Mouse (Mus musculus): ENCODE data around the gene Usp53. TPM values are rescaled to one million over a fixed set of nuclear protein-coding genes. Genes with fewer than 3 reads are reported as not detected.

Gene Usp53
- polyA plus RNA-seq (2016; fragmentation: Nextera tagmentation; extraction: Ambion mirVana) = 5.4 and 6.0 TPM in 2 replicates

DNA sequence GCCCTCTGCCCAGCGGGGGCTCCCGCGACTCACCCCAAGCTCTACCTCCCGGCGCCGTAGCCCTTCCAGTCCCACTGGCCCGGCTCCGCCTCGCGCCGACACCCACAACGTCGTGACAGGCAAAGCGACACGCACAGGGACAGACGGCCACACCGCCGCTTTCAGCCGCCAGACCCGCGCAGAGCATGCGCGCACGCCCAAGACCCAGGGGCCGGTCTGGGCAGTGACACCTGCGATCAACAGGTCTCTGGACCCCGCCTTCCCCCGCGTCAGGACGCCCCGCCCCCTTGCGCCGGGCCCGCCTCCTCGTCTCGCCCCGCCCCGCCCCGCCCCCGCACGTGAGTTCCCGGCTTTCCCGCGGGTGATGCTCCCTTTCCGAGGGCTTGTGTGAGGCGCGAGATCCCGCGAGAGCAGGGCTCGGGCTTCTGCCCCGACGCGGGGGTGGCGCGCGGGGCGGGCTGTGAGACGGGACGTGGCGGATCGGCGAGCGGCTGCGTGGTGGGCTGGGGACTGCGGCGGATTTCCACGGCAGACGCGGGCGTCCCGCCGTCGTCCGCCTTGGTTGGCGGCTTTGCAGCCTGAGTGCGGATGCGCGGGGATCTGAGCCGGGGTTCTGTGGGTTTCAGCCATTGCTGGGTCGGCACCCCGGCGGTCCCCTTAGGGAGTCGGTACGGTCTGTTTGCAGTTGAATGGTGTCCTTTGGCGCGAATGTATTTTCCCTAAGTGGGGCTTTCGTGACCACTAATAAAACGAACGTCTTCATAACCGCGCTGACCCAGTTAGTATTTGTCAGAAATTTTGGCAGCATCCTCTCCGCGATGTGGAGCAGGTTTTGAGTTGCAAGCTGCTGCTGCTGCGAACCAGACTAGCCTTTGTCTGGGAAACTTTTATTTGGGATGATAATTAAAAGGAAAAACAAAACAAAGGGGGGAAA is at the start of gene Usp53:
TSS of gene Usp53 (minus strand) at position 262 of the 934 bp plus-strand sequence.
- under 1% methylated on average over 94 of the region's 94 CpGs for WGBS
- Histone ChIP-seq H3K36me3 (no peaks in the 10 kb centered on the region), H3K9me3 (no peaks in the 10 kb centered on the region), H3K4me1 (replicated peaks) (peaks cover 17% of the 10 kb centered on the region), H3K27ac (peak within 1 kb of the TSS; percentile 97), H3K27me3 (ENCODE audit: insufficient read depth, poor library complexity, severe bottlenecking) (no peaks in the 10 kb centered on the region), H3K4me3 (peak within 1 kb of the TSS; percentile 80)
- DNase-seq (ENCODE audit: low spot score) = peak; percentile 96

DNA sequence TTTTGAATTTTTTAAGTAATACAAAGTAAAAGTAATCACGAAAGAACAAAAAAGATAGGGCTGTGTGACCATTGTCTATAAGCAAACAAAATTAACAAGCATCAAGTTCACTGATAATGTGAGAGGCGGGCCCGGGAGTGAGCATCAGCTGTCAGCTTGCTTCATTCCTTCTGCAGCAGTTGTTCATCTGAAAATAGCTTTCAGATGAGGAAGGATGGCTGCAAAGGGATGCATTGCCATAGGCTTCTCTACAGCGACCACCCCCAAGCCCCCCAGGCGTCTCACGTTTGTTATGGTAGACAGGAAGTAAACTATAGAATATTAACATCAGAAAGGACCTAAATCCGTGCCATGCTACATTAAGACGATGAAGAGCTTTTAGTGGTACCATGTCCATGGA is 49.5 kb upstream of the Usp53 start:
- Histone ChIP-seq H3K9me3 (no peaks in the 10 kb centered on the region), H3K27ac (no peak overlapping the region), H3K27me3 (ENCODE audit: insufficient read depth, poor library complexity, severe bottlenecking) (no peaks in the 10 kb centered on the region), H3K36me3 (no peaks in the 10 kb centered on the region), H3K4me3 (no peak overlapping the region), H3K4me1 (replicated peaks) (no peaks in the 10 kb centered on the region)
- WGBS = 81% methylated on average over 8 of the region's 8 CpGs
- DNase-seq (ENCODE audit: low spot score) = no peak

DNA sequence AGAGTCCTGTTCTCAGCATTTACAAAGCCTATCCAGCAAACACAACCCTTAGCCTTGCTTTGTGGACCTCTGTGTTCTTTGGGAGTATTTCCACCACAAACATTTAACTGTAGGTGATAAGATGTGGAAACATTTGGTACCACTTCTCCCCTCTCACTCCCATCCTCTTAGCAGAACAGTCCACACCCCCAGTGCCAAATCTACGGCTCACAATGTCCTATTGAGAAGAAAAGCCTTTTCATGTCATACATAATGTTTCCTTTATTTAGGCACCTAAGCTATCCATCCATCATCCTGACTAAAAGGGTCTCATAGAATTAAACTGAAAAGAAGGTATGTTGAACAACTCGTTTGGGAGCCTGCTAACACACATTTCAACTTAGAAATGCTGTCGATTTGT is 41.3 kb upstream of the Usp53 start:
- WGBS = 57% methylated on average over 3 of the region's 3 CpGs
- no peaks in the 10 kb centered on the region for H3K9me3 ChIP-seq
- H3K36me3 ChIP-seq = no peaks in the 10 kb centered on the region
- no peak overlapping the region for H3K27ac ChIP-seq
- DNase-seq (ENCODE audit: low spot score) = no peak
- no peak overlapping the region for H3K4me3 ChIP-seq
- no peaks in the 10 kb centered on the region for H3K27me3 ChIP-seq (ENCODE audit: insufficient read depth, poor library complexity, severe bottlenecking)
- peaks cover 18% of the 10 kb centered on the region; the same call in 1 of the 2 replicates for H3K4me1 ChIP-seq (replicated peaks)

DNA sequence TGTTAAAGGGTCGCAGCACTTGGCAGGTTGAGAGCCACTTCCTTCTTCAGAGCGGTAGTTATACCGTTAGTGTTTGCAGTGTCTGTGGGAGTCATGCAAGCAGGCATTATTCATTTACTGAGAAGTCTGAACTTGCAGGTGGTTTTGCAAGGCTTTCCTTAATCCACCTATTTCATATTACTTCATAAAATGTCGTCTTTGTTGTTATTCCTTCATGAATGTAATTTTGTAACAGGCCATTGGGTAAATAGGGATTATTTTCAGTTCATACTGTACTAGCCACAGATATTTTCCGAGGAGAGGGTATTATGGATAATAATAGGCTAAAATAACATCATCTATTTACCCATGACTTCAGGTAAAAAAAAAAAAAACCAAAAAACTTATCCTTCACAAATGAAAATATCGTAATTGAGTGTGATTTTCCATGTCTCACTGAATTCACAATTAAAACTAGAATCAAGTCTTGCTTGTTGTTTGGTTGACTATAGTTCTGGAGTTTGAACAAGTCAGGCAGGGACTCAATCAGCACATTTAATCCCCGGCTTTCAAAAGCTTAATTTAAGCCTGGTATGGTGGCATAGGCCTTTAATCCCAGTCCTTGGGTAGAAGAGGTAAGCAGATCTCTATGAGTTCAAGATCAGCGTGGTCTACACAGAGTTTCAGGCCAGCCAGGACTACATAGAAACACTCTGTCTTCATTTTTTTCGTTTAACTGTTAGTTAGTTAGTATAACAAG is 40.4 kb upstream of the Usp53 start:
- Histone ChIP-seq H3K4me1 (replicated peaks) (peaks cover 18% of the 10 kb centered on the region; the same call in 1 of the 2 replicates), H3K4me3 (no peak overlapping the region), H3K36me3 (no peaks in the 10 kb centered on the region), H3K27me3 (ENCODE audit: insufficient read depth, poor library complexity, severe bottlenecking) (no peaks in the 10 kb centered on the region), H3K27ac (no peak overlapping the region), H3K9me3 (no peaks in the 10 kb centered on the region)
- no peak for DNase-seq (ENCODE audit: low spot score)
- 88% methylated on average over 9 of the region's 9 CpGs for WGBS

DNA sequence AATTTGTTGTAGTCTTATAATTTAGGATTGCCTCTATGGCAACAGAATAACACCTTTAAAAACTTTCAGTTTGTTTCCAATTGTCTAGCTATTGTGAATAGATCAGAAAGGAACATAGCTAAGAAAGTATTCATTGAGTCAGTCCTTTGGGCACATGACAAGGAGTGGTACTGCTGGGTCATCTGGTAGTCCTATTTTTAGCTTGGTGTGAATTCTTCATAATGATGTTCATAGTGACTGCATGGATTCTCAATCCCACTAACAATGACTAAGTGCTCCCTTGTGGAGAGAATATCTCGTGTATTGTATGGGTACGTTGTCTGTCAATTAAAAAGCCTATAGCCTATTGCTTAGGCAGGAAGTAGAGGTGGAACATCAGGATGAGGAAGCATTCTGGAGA is 34.5 kb upstream of the Usp53 start:
- DNase-seq (ENCODE audit: low spot score) = no peak
- WGBS = 88% methylated on average over 2 of the region's 2 CpGs
- Histone ChIP-seq H3K9me3 (no peaks in the 10 kb centered on the region), H3K36me3 (no peaks in the 10 kb centered on the region), H3K4me3 (no peak overlapping the region), H3K27ac (no peak overlapping the region), H3K4me1 (replicated peaks) (no peaks in the 10 kb centered on the region), H3K27me3 (ENCODE audit: insufficient read depth, poor library complexity, severe bottlenecking) (no peaks in the 10 kb centered on the region)

DNA sequence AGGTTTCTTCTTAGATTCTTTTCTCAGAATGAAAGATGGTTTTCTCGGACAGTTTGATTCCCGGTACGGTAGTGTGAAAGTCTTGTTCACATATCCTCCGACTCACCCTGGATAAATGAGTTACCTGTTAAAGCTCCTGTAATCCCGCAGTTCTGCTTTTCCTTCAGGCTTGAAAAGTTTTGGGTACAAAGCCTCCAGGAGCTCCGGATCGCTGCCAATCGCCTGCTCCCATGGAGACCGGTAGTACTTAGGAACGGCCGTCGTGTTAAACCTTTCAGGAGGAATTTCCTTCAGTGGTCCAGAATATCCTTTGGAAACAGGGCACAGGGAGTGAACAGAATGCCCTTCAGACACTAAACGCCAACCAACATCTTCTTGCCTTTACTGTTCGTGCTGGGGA is 29.2 kb upstream of the Usp53 start:
- WGBS = 92% methylated on average over 14 of the region's 14 CpGs
- DNase-seq (ENCODE audit: low spot score) = no peak
- Histone ChIP-seq H3K4me1 (replicated peaks) (no peaks in the 10 kb centered on the region), H3K27me3 (ENCODE audit: insufficient read depth, poor library complexity, severe bottlenecking) (no peaks in the 10 kb centered on the region), H3K36me3 (no peaks in the 10 kb centered on the region), H3K27ac (no peak overlapping the region), H3K4me3 (no peak overlapping the region), H3K9me3 (no peaks in the 10 kb centered on the region)

DNA sequence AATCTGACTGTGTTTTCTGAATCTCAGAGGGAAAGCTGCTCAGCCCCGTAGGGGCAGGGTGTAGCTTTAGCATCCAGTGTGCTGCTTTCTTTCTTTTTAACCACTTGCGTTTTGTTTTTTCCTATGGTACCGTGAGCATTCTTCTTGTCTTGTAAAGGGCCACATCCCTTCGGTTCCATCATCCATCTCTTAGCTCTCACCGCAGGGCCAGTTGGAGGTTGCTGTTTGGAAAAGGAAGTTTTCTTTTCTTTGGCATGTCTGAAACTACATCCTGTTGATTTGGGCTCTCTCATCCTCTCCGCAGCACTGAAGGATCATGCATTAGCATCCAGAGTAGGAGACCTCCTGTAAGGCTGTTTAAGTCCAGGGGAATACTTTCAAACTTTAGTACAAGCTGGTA is 25.1 kb upstream of the Usp53 start:
- 50% methylated on average over 6 of the region's 6 CpGs for WGBS
- Histone ChIP-seq H3K4me1 (replicated peaks) (no peaks in the 10 kb centered on the region), H3K36me3 (no peaks in the 10 kb centered on the region), H3K4me3 (no peak overlapping the region), H3K27ac (no peak overlapping the region), H3K27me3 (ENCODE audit: insufficient read depth, poor library complexity, severe bottlenecking) (no peaks in the 10 kb centered on the region), H3K9me3 (no peaks in the 10 kb centered on the region)
- peak; percentile 16 for DNase-seq (ENCODE audit: low spot score)

DNA sequence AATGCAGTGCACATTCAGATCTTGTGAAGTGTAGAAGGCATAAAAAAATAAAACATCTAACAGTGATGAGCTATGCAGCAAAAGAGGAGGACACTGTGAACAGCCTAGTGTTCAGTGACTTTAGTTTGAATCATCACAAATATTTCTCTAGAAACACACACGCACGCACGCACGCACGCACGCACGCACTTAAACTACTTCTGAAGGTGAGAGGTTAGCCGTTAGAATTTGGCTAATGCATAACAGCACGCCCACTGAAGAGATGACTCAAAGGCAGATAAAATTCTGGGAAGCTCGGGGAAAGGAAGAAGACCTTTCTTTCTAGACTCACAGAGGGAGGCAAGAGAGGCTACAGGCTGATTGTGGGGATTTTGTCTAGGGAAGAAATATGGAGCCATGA is 23.1 kb upstream of the Usp53 start:
- Histone ChIP-seq H3K27ac (no peak overlapping the region), H3K27me3 (ENCODE audit: insufficient read depth, poor library complexity, severe bottlenecking) (no peaks in the 10 kb centered on the region), H3K4me1 (replicated peaks) (no peaks in the 10 kb centered on the region), H3K9me3 (no peaks in the 10 kb centered on the region), H3K36me3 (no peaks in the 10 kb centered on the region), H3K4me3 (no peak overlapping the region)
- no peak for DNase-seq (ENCODE audit: low spot score)
- WGBS = 86% methylated on average over 10 of the region's 10 CpGs

DNA sequence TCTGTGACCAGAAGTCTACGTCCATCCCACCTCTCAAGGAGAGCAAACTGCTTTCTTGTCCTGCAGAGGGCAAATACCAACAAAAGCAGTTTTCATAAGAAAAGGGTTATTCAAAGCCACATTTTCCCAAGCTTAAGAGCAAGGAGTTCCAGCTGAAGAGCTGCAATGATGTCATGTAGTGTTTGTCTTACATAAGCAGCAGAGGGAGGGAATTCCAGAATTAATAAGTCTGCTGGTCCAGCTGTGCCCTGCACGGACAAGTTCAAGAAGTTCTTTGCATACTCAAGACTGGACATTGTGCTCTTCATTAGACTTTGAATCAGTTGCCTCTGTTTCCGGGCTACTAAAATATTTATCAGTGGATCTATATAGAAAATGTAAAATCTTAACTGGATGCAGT is 16.7 kb upstream of the Usp53 start:
- 71% methylated on average over 3 of the region's 3 CpGs for WGBS
- no peaks in the 10 kb centered on the region for H3K9me3 ChIP-seq
- no peak overlapping the region for H3K27ac ChIP-seq
- H3K4me3 ChIP-seq = no peak overlapping the region
- no peak for DNase-seq (ENCODE audit: low spot score)
- no peaks in the 10 kb centered on the region for H3K4me1 ChIP-seq (replicated peaks)
- H3K27me3 ChIP-seq (ENCODE audit: insufficient read depth, poor library complexity, severe bottlenecking) = no peaks in the 10 kb centered on the region
- no peaks in the 10 kb centered on the region for H3K36me3 ChIP-seq

DNA sequence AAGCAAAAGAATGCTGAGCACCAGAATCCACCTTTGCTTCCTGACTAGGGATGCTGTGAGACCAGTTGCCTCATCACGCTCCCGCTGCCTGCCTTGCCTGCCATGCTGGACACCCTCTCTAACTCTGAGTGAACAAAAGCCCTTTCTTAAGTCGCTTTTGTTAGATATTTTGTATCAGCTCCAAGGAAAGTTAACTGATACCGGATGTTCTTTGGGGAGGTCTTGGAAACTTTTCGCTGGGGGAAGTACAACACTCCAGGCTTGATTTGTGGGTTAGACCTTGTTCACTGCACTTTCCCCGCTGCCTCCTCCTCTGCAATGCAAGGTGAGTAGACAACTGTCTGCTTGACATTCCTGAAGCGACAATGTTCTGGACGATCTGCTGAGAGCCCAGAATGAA is 14.2 kb upstream of the Usp53 start:
- no peak overlapping the region for H3K27ac ChIP-seq
- H3K9me3 ChIP-seq = peaks cover 3% of the 10 kb centered on the region; the same call in 1 of the 2 replicates
- DNase-seq (ENCODE audit: low spot score) = no peak
- 76% methylated on average over 8 of the region's 8 CpGs for WGBS
- no peaks in the 10 kb centered on the region for H3K27me3 ChIP-seq (ENCODE audit: insufficient read depth, poor library complexity, severe bottlenecking)
- no peaks in the 10 kb centered on the region for H3K4me1 ChIP-seq (replicated peaks)
- H3K4me3 ChIP-seq = no peak overlapping the region
- no peaks in the 10 kb centered on the region for H3K36me3 ChIP-seq

DNA sequence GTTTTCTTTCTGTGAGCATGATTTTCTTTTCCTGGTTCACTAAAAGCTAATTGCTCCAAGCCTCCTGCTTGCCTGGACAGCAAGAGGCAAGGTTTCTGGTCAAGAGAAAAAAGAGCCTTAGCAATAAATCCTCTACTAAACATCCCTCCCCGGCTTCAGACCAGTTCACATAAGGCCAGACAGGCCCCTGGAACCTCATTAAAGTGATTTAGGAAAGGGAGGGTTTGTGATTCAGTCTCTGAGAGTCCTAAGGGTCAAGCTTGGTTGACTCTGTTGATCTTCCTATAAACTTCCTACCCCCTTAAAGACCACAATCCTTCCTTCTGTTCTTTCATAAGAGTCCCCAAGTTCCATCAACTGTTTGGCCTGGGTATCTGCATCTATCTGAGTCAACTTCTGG is 12.7 kb upstream of the Usp53 start:
- H3K27me3 ChIP-seq (ENCODE audit: insufficient read depth, poor library complexity, severe bottlenecking) = no peaks in the 10 kb centered on the region
- no peak overlapping the region for H3K4me3 ChIP-seq
- peaks cover 3% of the 10 kb centered on the region; the same call in 1 of the 2 replicates for H3K9me3 ChIP-seq
- no peak for DNase-seq (ENCODE audit: low spot score)
- H3K4me1 ChIP-seq (replicated peaks) = no peaks in the 10 kb centered on the region
- 85% methylated on average over 1 of the region's 1 CpGs for WGBS
- no peak overlapping the region for H3K27ac ChIP-seq
- H3K36me3 ChIP-seq = no peaks in the 10 kb centered on the region

DNA sequence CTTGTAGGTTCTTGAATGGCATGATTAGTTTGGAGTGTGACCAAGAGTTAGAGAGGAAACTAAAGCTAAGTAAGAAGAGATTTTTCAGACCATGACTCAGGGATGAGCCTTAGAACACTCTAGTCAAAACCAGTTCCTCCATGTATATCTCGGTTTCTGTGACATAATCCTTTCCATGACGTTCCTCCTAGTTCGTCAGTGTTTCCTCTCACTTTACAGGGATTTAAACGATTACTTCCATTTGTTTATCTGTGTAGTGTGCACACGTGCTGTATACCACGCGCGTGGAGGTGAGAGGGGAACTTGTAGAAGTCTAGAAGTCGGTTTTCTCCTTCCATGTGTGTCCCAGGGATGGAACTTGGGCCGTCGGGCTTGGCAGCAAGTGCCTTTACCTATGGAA is 2.6 kb upstream of the Usp53 start:
- no peak for DNase-seq (ENCODE audit: low spot score)
- H3K9me3 ChIP-seq = no peaks in the 10 kb centered on the region
- no peaks in the 10 kb centered on the region for H3K36me3 ChIP-seq
- peaks cover 17% of the 10 kb centered on the region for H3K4me1 ChIP-seq (replicated peaks)
- 92% methylated on average over 11 of the region's 11 CpGs for WGBS
- H3K4me3 ChIP-seq = no peak overlapping the region
- H3K27ac ChIP-seq = no peak overlapping the region
- no peaks in the 10 kb centered on the region for H3K27me3 ChIP-seq (ENCODE audit: insufficient read depth, poor library complexity, severe bottlenecking)

DNA sequence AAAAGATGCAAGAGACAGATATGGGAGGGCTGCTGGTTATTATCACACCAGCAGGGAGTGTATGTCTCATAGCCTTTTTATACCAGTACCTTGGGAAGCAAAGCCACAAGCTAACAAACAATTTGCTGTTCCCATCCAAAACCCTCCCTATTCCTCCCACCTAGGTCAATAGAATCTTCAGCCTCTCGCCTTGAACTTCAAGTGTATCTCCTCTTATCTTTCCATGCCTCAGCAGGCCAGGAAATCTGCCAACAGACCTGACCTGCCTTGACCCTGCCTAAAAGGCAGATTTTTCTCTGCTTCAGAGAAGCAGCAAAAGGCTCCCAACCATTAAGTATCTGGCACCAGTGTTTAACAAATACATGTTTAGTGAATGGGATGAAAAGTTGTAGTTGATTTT is 2.1 kb upstream of the Usp53 start:
- no peak for DNase-seq (ENCODE audit: low spot score)
- H3K4me3 ChIP-seq = no peak overlapping the region
- H3K36me3 ChIP-seq = no peaks in the 10 kb centered on the region
- peaks cover 17% of the 10 kb centered on the region for H3K4me1 ChIP-seq (replicated peaks)
- no peaks in the 10 kb centered on the region for H3K27me3 ChIP-seq (ENCODE audit: insufficient read depth, poor library complexity, severe bottlenecking)
- 69% methylated on average over 1 of the region's 1 CpGs for WGBS
- no peak overlapping the region for H3K27ac ChIP-seq
- no peaks in the 10 kb centered on the region for H3K9me3 ChIP-seq
